Mouse (Mus musculus): ENCODE measurements around the gene Nxpe5. TPM values are rescaled to one million over a fixed set of nuclear protein-coding genes. Genes with fewer than 3 reads are reported as not detected.

Gene Nxpe5
- polyA plus RNA-seq, 1 experiment from 2014 or later = not detected

DNA sequence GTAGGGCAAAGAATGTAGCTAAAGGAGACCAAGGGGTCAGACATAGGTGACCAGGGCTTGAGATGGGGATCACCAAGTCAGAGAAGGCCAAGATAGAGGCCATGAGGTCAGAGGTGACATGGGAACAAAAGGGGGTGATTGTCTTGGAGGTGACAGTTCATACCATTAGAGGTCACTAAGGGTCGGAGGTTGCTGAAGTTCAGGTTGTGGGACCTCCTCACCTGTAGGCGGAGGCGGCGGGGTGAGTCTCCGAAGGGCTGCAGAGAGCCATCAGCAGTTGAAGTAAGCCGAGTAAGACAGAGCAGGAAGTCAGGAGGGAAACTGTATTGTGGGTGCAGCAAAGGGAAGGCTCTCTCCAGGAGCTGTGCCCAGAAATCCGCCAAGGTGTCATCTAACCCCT, 52.3 kb downstream of the Nxpe5 start:
- Histone ChIP-seq H3K9ac (no peak overlapping the region), H3K27me3 (replicated peaks) (peaks cover 17% of the 10 kb centered on the region), H3K27ac (ENCODE audit: poor library complexity, severe bottlenecking) (no peak overlapping the region), H3K4me2 (no peak overlapping the region), H3K9me3 (replicated peaks) (peaks cover 7% of the 10 kb centered on the region; the same call in 1 of the 2 replicates), H3K4me1 (replicated peaks) (peaks cover 17% of the 10 kb centered on the region), H3K36me3 (peaks cover 12% of the 10 kb centered on the region), H3K4me3 (no peak overlapping the region)
- ATAC-seq (ENCODE audit: insufficient number of reproducible peaks, low FRiP score) = no peak
- 84% methylated on average over 7 of the region's 7 CpGs for WGBS

DNA sequence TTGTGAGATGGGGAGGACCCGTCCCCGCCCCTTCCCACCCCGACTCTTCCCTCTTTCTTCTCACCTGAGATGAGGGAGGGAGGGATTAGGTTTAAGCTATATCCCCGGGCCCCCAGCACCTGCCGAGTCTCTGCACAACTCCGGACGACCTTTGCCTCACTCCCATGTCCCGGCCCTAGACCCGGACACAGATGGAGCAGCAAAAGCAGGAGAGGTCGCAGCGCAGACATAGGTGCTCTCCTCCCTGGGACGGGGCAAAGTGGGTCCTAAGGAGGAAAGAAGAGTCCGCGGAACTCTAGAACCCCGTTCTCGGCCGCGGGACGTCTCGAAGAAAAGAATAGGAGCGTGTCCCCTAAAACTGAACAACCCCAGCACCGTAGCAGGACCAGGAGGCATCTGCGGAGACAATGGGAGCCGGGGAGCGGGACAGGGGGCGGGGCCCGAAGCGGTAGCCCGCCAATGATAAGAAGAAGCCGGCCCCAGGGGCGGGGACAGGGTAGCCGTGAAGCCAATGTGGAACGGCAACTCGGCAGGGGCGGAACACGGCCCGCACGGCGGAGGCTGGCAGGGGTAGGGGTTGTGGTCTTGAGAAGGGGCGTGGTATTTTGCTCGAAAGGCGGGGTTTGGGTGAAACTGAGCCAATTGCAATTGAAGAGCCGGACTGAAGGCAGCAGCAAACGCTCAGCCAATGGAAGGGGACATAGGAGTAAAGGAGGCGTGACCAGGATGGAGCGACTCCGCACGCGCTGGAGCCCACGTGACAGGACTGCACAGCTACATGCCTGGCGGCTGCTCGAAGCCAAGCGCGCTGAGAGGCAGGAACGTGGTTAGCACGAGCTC, 54.1 kb downstream of the Nxpe5 start, which contains the start of the genes Gm43720, Gpc2 and Stag3:
TSS of gene Gm43720 (minus strand) at position 374 of the 840 bp plus-strand sequence.
TSS of gene Gpc2 (minus strand) at position 421 of the 840 bp plus-strand sequence.
TSS of gene Stag3 (plus strand) at position 656 of the 840 bp plus-strand sequence.
- Histone ChIP-seq H3K4me2 (peak within 1 kb of the TSS; percentile 80), H3K9me3 (replicated peaks) (peaks cover 7% of the 10 kb centered on the region; the same call in 1 of the 2 replicates), H3K4me1 (replicated peaks) (peaks cover 17% of the 10 kb centered on the region), H3K9ac (peak within 1 kb of the TSS; percentile 75), H3K4me3 (peak within 1 kb of the TSS; percentile 67), H3K27ac (ENCODE audit: poor library complexity, severe bottlenecking) (no peak within 1 kb of the TSS), H3K36me3 (peaks cover 12% of the 10 kb centered on the region), H3K27me3 (replicated peaks) (peaks cover 4% of the 10 kb centered on the region)
- peak; percentile 98 for ATAC-seq (ENCODE audit: insufficient number of reproducible peaks, low FRiP score)
- WGBS = under 1% methylated on average over 56 of the region's 56 CpGs

- Histone ChIP-seq H3K4me3 (peak overlapping the region; percentile 67), H3K9ac (no peak overlapping the region), H3K4me1 (replicated peaks) (peaks cover 12% of the 10 kb centered on the region), H3K9me3 (replicated peaks) (peaks cover 7% of the 10 kb centered on the region; the same call in 1 of the 2 replicates), H3K27me3 (replicated peaks) (peaks cover 4% of the 10 kb centered on the region; the same call in 1 of the 2 replicates), H3K36me3 (peaks cover 12% of the 10 kb centered on the region), H3K27ac (ENCODE audit: poor library complexity, severe bottlenecking) (no peak overlapping the region), H3K4me2 (peak overlapping the region; percentile 80)
- 19% methylated on average over 26 of the region's 26 CpGs for WGBS
- ATAC-seq (ENCODE audit: insufficient number of reproducible peaks, low FRiP score) = no peak
Observed at GRCm38 (mm10) chr5:138280425-138280768, 54.7 kb downstream of the Nxpe5 start.

DNA sequence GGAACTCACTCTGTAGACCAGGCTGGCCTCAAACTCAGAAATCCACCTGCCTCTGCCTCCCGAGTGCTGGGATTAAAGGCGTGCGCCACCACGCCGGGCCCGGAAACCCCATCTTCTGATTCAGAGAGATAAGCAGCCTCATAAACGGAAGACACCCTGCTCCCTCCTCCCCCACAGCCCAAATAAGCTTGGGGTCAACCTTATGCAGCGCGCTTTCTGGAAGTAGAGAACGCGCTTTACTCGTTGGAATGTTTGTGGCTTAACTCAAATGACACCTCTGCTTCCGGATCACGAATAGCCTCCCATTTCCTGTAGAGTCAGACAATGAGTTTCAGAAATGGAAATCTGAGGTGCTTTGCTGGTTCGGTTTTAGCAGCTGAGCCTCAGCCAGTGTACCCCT, 55.1 kb downstream of the Nxpe5 start:
- Histone ChIP-seq H3K9me3 (replicated peaks) (peaks cover 7% of the 10 kb centered on the region; the same call in 1 of the 2 replicates), H3K27ac (ENCODE audit: poor library complexity, severe bottlenecking) (no peak overlapping the region), H3K9ac (no peak overlapping the region), H3K4me2 (peak overlapping the region; percentile 80; the same call in 1 of the 2 replicates), H3K4me1 (replicated peaks) (peaks cover 8% of the 10 kb centered on the region), H3K4me3 (no peak overlapping the region), H3K36me3 (peaks cover 12% of the 10 kb centered on the region), H3K27me3 (replicated peaks) (peaks cover 4% of the 10 kb centered on the region; the same call in 1 of the 2 replicates)
- no peak for ATAC-seq (ENCODE audit: insufficient number of reproducible peaks, low FRiP score)
- 88% methylated on average over 15 of the region's 15 CpGs for WGBS

GRCm38 (mm10) chr5:138281798-138282197, 56.1 kb downstream of the Nxpe5 start:
- Histone ChIP-seq H3K4me1 (replicated peaks) (peaks cover 5% of the 10 kb centered on the region), H3K9ac (no peak overlapping the region), H3K27me3 (replicated peaks) (peaks cover 4% of the 10 kb centered on the region; the same call in 1 of the 2 replicates), H3K4me2 (no peak overlapping the region), H3K36me3 (peaks cover 8% of the 10 kb centered on the region), H3K27ac (ENCODE audit: poor library complexity, severe bottlenecking) (no peak overlapping the region), H3K9me3 (replicated peaks) (peaks cover 7% of the 10 kb centered on the region; the same call in 1 of the 2 replicates), H3K4me3 (no peak overlapping the region)
- ATAC-seq (ENCODE audit: insufficient number of reproducible peaks, low FRiP score) = no peak
- WGBS = 66% methylated on average over 2 of the region's 2 CpGs

GRCm38 (mm10) chr5:138283540-138283939, 57.8 kb downstream of the Nxpe5 start:
- Histone ChIP-seq H3K27me3 (replicated peaks) (peaks cover 4% of the 10 kb centered on the region; the same call in 1 of the 2 replicates), H3K4me2 (no peak overlapping the region), H3K9ac (no peak overlapping the region), H3K9me3 (replicated peaks) (peaks cover 7% of the 10 kb centered on the region; the same call in 1 of the 2 replicates), H3K36me3 (no peaks in the 10 kb centered on the region), H3K4me1 (replicated peaks) (peaks cover 5% of the 10 kb centered on the region), H3K27ac (ENCODE audit: poor library complexity, severe bottlenecking) (no peak overlapping the region), H3K4me3 (no peak overlapping the region)
- ATAC-seq (ENCODE audit: insufficient number of reproducible peaks, low FRiP score) = no peak
- WGBS = 56% methylated on average over 1 of the region's 1 CpGs

DNA sequence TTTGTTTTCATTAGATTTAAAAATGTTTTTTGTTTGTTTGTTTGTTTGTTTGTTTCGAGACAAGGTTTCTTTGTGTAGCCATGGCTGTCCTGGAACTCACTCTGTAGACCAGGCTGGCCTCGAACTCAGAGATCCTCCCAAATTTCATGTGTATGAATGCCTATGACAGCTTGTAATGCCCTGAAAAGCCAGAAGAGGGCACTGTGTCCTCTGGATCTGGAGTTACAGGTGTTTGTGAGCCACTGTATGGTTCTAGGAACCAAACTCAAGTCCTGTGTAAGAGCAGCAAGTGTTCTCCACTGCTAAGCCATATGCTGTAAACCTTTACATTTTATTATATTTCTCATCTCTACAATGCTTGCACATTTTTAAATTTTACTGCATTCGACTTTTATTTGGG, 62.2 kb downstream of the Nxpe5 start:
- WGBS = 69% methylated on average over 3 of the region's 3 CpGs
- no peak overlapping the region for H3K4me2 ChIP-seq
- H3K4me1 ChIP-seq (replicated peaks) = no peaks in the 10 kb centered on the region
- H3K9me3 ChIP-seq (replicated peaks) = no peaks in the 10 kb centered on the region
- H3K27me3 ChIP-seq (replicated peaks) = no peaks in the 10 kb centered on the region
- no peak overlapping the region for H3K4me3 ChIP-seq
- no peak overlapping the region for H3K9ac ChIP-seq
- ATAC-seq (ENCODE audit: insufficient number of reproducible peaks, low FRiP score) = no peak
- no peak overlapping the region for H3K27ac ChIP-seq (ENCODE audit: poor library complexity, severe bottlenecking)
- H3K36me3 ChIP-seq = no peaks in the 10 kb centered on the region

- WGBS = 65% methylated on average over 1 of the region's 1 CpGs
- no peak for ATAC-seq (ENCODE audit: insufficient number of reproducible peaks, low FRiP score)
Observed at GRCm38 (mm10) chr5:138291638-138292037, 65.9 kb downstream of the Nxpe5 start.

DNA sequence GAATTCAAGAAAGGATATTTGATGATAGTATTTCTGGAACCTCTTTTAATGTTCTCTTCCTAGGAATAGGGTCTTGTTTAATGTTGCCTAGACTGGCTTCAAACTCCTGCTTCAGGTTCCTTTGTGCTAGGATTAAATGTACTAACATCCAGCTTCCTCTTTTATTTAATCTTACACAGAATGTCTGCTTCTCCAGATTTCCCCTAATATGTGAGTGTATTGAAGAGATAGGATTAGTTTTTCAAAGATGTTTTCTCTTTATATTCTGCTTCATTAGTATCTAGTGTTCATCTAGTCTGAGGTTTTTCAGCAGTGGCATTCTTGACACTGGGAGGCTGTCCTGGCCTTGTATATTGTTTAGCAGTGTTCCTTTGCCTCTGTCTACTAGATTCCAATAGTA, 68.5 kb downstream of the Nxpe5 start:
- Histone ChIP-seq H3K4me2 (no peak overlapping the region), H3K9ac (no peak overlapping the region), H3K4me1 (replicated peaks) (peaks cover 5% of the 10 kb centered on the region; the same call in 1 of the 2 replicates), H3K36me3 (no peaks in the 10 kb centered on the region), H3K27me3 (replicated peaks) (no peaks in the 10 kb centered on the region), H3K27ac (ENCODE audit: poor library complexity, severe bottlenecking) (no peak overlapping the region), H3K9me3 (replicated peaks) (no peaks in the 10 kb centered on the region), H3K4me3 (no peak overlapping the region)
- ATAC-seq (ENCODE audit: insufficient number of reproducible peaks, low FRiP score) = no peak

More at GRCm38 (mm10) chr5:138291638-138292037, 65.9 kb downstream of the Nxpe5 start:
- H3K9me3 ChIP-seq (replicated peaks) = no peaks in the 10 kb centered on the region
- no peaks in the 10 kb centered on the region for H3K4me1 ChIP-seq (replicated peaks)
- H3K36me3 ChIP-seq = no peaks in the 10 kb centered on the region
- no peak overlapping the region for H3K9ac ChIP-seq
- no peaks in the 10 kb centered on the region for H3K27me3 ChIP-seq (replicated peaks)
- H3K4me2 ChIP-seq = no peak overlapping the region
- no peak overlapping the region for H3K27ac ChIP-seq (ENCODE audit: poor library complexity, severe bottlenecking)
- H3K4me3 ChIP-seq = no peak overlapping the region

DNA sequence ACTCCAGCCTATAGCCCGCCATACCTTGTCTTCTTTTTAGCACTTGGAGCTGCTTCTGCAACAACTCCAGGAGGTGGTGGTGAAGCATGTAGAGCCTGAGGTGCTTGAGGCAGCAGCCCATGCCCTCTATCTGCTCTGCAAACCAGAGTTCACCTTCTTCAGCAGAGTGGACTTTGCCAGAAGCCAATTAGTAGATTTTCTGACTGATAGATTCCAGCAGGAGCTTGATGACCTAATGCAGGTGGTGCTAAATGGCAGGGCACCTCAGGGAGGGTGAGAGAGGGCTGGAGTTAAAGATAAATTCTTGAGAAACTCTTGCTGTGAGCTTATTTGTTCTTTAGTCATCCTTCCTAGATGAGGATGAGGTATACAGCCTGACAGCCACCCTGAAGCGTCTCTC, 73.9 kb downstream of the Nxpe5 start:
- no peaks in the 10 kb centered on the region for H3K27me3 ChIP-seq (replicated peaks)
- no peak for ATAC-seq (ENCODE audit: insufficient number of reproducible peaks, low FRiP score)
- WGBS = 50% methylated on average over 2 of the region's 2 CpGs
- H3K9me3 ChIP-seq (replicated peaks) = no peaks in the 10 kb centered on the region
- no peak overlapping the region for H3K27ac ChIP-seq (ENCODE audit: poor library complexity, severe bottlenecking)
- no peak overlapping the region for H3K9ac ChIP-seq
- H3K4me2 ChIP-seq = no peak overlapping the region
- peaks cover 5% of the 10 kb centered on the region; the same call in 1 of the 2 replicates for H3K4me1 ChIP-seq (replicated peaks)
- H3K4me3 ChIP-seq = no peak overlapping the region
- no peaks in the 10 kb centered on the region for H3K36me3 ChIP-seq
